Mouse (Mus musculus) cerebellum, adult 11-12 months (tissue): ENCODE measurements around the gene Rnf113a1.
"Not testable (repeated sequence)": the region's sequence is repeated elsewhere in the genome, so short reads cannot be mapped to it uniquely, and the experiment has no call there.

ENCODE experiments used
- DNase-seq: peaks from one replicate; pipeline ENCODE4 v3.0.0; 2022

Gene Rnf113a1

GRCm38 (mm10) chrX:37191105-37191743 lies at the start of gene Rnf113a1, which contains the start of gene Ndufa1:
TSS of gene Rnf113a1 (plus strand) at chrX:37191245.
TSS of gene Ndufa1 (minus strand) at chrX:37191163.
- peak; percentile 84 for DNase-seq

- no peak for DNase-seq
These were observed 49.3 kb upstream of the Rnf113a1 start for GRCm38 (mm10) chrX:37141732-37142131.

- not testable (repeated sequence) for DNase-seq
These were observed 46.5 kb upstream of the Rnf113a1 start for GRCm38 (mm10) chrX:37144498-37144897.

- DNase-seq: no peak
These were observed 46.1 kb upstream of the Rnf113a1 start for GRCm38 (mm10) chrX:37144954-37145353.

- no peak for DNase-seq
These were observed 33.2 kb upstream of the Rnf113a1 start for GRCm38 (mm10) chrX:37157839-37158238.

- DNase-seq: no peak
These were observed 29.9 kb upstream of the Rnf113a1 start for GRCm38 (mm10) chrX:37161169-37161568.

GRCm38 (mm10) chrX:37163115-37163514 lies 27.9 kb upstream of the Rnf113a1 start:
- DNase-seq: no peak

- DNase-seq: no peak
These were observed 24.0 kb upstream of the Rnf113a1 start for GRCm38 (mm10) chrX:37167085-37167484.

GRCm38 (mm10) chrX:37168742-37169141 lies 22.3 kb upstream of the Rnf113a1 start, which contains the start of gene Akap14:
TSS of gene Akap14 (minus strand) at chrX:37168842.
- no peak for DNase-seq

GRCm38 (mm10) chrX:37184401-37184800 lies 6.6 kb upstream of the Rnf113a1 start:
- peak; percentile 9 for DNase-seq

GRCm38 (mm10) chrX:37190755-37191104 lies 315 bp upstream of the Rnf113a1 start:
- no peak for DNase-seq

- peak; percentile 7 for DNase-seq
These were observed 817 bp downstream of the Rnf113a1 start for GRCm38 (mm10) chrX:37191744-37192379.

GRCm38 (mm10) chrX:37198676-37199075 lies 7.6 kb downstream of the Rnf113a1 start:
- no peak for DNase-seq

- DNase-seq: no peak
These were observed 19.9 kb downstream of the Rnf113a1 start, which contains the start of gene Gm9 for GRCm38 (mm10) chrX:37210941-37211340. TSS of gene Gm9 (minus strand) at chrX:37211041.

GRCm38 (mm10) chrX:37222158-37222557 lies 31.1 kb downstream of the Rnf113a1 start, which contains the start of gene Rhox1:
TSS of gene Rhox1 (minus strand) at chrX:37222258.
- DNase-seq: not testable (repeated sequence)
